Mouse (Mus musculus) kidney, postnatal 36 days (tissue): ENCODE results near the gene Gm49383.
A peak's percentile ranks its signal among the peaks of the same experiment; 100 is the strongest.
"Not testable (repeated sequence)": the region's sequence is repeated elsewhere in the genome, so short reads cannot be mapped to it uniquely, and the experiment has no call there.

Source experiments
- DNase-seq, 2 experiments: peaks; one replicate each; pipeline ENCODE4 v3.0.0; 2021 to 2022; ENCODE audit warnings: mixed read lengths in 2 of 2

Gm49383 gene

DNA sequence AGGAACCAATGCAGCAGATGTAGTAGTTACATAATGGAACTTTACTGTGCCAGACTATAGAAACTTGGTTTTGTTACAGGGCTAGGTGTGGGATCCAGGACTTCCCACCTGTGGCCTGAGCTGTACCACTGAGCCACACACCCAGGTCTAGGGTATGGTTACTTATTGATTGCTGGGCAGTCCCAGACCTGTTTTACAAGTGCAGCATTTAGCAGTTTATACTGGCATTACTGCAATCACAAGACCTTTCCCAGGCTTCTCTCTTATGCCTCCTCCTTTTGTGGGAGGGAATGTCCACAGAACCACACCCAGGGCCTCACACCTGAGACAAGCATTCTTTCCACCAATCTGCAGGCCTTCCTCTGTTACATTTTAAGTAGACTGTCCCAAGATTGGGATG, 2.1 kb upstream of the Gm49383 start:
- DNase-seq, result no peak

DNA sequence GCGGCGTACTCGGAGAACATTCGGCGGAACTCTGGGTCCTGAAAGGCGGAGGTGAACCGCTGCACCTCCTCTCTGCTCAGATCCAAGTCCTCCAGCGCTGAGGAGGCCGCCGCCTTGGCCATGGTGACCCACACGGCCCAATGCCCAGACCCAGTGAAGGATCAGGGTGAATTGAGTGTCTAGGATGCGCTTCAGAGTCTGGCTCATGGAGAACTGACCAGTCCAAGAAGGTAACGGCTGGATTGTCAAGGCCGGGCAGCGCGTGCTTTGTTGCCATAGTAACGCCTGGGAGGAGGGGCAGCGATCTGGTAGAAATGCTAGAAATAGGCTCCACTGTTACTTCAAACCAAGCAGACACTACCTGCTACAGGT, 1.2 kb upstream of the Gm49383 start, which contains the start of gene Dnaaf2:
Gene Dnaaf2, minus strand, starts transcription at position 266 of the 372 bp plus-strand sequence.
- peak; percentile 89 to 92 for DNase-seq

DNA sequence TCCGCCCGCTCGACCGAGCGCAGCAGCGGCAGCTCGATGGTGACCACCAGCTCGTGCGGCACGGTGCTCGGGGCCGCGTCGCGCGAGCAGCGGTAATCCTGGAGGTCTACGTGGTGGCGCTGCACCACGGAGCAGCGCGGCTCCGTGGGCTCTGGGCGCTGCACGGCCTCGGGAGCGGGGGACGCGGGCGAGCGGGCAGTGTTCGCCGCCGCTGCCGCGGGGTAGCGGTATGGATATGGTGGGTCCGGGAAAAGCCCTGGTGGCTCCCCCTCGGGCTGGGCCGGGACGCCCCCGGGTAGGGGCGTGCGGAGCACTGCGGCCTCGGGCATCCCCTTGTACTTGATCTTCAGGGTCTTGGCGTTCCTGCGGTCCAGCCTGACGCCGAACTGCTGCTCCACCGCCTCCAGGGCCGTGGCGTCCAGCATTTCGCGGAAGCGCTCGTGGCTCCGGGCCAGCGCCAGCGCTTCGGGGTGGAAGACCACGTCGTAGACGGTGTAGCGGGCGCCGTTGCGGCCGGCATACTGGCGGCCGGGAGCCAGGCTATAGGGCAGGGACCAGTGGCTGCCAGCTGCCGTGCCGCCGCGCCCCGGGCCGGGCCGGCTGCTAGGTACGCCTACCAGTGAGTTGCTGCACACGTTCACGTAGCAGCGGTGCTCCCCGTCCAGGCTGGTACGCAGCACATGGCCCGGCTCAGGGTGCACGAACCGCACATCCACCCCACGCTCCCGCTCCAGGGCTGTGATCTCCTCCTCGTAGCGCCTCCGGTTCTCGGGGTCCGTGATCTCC, 667 bp upstream of the Gm49383 start:
- peak in 1 of 2 experiments; percentile 76 for DNase-seq

DNA sequence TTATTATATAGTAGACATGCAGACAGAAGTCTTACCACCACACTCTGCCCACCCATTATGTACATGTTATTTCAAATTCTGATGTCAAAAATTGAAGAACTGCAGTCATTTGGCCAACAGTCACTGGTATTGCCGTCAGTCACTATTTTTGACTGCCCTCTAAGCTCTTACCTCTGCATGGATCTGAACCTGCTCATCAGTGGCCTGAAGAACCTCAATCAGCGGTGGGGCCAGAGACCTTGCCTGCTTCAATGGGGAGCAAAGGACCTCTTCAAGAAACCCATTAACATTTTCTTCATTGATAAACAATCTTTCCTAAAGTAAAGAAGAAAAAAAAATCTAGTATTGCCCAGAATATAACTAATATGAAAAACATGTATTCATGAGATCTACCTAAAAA, 4.3 kb downstream of the Gm49383 start:
- DNase-seq, result no peak

DNA sequence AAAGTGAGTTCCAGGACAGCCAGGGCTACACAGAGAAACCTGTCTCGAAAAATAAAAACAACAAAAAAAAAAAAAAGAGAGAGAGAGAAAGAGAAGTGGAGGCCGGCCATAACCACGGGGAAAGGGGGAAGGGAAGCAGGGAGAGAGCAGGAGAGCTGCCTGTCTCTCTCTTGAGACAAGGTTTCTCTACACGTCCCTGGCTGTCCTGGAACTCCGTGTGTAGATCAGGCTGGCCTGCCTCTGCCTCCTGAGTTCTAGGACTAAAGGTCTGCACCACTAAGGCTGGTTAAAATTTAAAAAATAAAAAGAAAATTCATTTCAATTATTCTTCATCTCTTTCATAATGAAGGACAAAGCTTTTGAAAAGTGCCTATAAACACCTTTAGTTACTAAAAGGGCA, 5.5 kb downstream of the Gm49383 start:
- DNase-seq, result no peak

DNA sequence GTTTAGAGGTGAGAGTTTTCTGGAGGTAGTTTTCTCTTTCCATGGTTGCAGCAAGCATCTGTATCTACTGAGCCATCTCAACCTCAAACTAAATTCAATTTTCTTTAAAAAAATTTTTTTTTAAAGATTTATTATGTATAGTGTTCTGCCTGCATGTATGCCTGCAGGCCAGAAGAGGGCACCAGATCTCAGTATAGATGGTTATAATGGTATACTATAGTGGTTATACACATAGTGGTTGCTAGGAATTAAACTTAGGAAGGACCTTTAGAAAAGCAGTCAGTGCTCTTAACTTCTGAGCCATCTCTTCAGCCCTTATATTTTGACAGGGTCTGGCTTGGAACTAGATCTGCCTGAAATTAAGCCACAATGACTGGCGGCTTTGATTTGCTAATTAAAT, 6.4 kb downstream of the Gm49383 start:
- peak in 1 of 2 experiments; percentile 24 for DNase-seq

- DNase-seq, result no peak
Observed at GRCm38 (mm10) chr12:69190074-69190473, 6.8 kb downstream of the Gm49383 start.

- DNase-seq, result peak; percentile 55 to 78
Observed at GRCm38 (mm10) chr12:69186811-69187471, 10.0 kb downstream of the Gm49383 start.

GRCm38 (mm10) chr12:69185371-69185770, 11.5 kb downstream of the Gm49383 start:
- DNase-seq, result no peak

DNA sequence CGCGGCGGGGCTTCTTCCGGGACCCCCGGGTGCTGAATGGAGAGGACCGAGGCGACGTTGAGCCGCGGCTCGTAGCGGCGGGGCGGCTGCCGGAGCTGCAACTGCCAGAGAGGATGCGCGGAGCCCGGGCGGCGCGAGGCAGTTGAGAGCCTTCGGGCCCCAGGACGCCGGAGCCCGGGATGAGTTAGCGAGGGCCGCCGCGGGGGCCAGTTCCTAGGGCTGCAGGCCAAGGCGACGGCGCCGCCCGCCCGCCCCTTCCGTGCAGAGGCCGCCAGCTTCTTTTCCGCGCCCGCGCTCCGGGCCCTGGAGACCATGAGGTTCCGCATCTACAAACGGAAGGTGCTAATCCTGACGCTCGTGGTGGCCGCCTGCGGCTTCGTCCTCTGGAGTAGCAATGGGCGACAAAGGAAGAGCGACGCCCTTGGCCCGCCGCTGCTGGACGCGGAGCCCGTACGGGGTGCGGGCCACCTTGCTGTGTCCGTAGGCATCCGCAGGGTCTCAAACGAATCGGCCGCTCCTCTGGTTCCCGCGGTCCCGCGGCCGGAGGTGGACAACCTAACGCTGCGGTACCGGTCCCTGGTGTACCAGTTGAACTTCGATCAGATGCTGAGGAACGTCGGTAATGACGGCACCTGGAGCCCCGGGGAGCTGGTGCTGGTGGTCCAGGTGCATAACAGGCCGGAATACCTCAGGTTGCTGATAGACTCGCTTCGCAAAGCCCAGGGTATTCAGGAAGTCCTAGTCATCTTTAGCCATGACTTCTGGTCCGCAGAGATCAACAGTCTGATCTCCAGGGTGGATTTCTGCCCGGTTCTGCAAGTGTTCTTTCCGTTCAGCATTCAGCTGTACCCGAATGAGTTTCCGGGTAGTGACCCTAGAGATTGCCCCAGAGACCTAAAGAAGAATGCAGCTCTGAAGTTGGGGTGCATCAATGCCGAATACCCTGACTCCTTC, 12.3 kb downstream of the Gm49383 start:
- peak; percentile 46 to 76 for DNase-seq

DNA sequence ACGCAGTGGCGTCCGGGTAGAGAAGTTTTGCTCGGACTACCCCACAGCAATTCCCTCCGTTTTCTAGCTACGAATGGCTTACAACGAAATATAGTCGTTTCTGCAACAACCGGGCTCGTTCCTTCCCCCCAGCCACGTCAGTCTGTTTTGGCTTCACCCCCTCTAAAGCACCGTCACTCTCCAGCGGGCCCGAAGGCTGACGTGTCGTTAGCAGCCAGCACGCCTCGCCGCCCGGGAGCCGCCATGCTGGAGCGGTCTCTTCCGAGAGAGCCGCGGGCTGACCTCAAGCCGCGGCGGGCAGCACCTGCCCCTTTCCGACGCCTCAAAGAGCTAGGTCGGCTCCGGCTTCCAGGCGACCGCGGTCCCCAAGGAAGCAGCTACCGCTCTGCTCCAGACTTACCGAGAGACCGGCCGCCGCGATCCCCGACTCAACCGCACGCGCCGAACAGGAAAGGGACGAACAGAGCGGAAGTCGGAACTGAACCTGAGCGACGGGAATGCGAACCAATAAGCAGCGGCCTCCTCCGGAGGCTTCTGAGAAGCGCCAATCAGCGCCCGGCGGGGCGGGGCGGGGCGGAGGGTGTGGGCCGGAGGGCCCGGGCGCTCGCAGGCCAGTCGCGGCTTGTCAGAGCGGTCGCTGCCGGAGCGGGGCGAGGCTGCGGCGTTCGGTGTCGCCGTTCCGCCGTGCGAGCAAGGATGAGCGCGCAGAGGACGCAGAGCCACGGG, 13.2 kb downstream of the Gm49383 start, which contains the start of the genes Rpl36al and Mgat2:
Gene Rpl36al, minus strand, starts transcription at position 501 of the 726 bp plus-strand sequence.
Gene Mgat2, plus strand, starts transcription at position 575 of the 726 bp plus-strand sequence.
- DNase-seq, result peak; percentile 99 to 100

DNA sequence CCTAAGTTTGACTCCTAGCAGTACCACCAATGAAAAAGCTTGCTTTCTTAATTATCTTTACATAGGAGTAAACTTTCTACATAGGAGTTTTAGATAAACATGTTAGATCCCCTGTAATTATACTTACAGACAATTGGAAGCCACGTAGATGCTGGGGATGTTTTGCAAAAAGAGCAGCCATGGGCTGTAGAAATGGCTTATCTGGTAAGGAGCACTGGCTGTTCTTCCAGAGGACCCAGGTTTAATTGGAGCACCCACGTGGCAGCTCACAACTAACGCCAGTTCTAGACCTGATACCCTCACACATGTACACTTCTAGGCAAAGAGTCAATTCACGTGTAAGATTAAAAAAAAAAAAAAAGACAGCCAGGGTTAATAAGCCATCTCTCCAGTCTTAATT, 15.1 kb downstream of the Gm49383 start:
- DNase-seq, result no peak

- DNase-seq, result peak; percentile 27 to 62
Observed at GRCm38 (mm10) chr12:69179371-69179770, 17.5 kb downstream of the Gm49383 start.

GRCm38 (mm10) chr12:69177526-69177925, 19.4 kb downstream of the Gm49383 start:
- no peak for DNase-seq

DNA sequence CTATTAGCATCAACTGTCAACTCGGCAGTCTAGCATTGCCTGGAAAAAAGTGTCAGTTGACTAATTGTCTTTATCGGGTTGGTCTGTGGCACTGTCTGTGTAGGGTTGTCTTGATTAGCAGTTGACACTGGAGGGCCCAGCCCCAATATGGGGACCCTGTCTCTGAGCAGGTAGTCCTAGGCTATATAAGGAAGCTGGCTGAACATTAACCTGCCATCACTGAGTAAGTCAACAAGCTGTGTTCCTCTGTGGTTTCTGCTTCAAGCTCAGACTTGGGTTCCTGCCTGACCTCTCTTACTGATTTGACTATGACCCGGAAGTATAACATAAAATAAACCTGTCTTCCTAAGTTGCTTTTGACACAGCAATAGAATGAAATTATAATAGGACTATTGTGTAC, 20.9 kb downstream of the Gm49383 start:
- DNase-seq, result no peak

- DNase-seq, result no peak
Observed at GRCm38 (mm10) chr12:69171307-69171706, 25.6 kb downstream of the Gm49383 start.

DNA sequence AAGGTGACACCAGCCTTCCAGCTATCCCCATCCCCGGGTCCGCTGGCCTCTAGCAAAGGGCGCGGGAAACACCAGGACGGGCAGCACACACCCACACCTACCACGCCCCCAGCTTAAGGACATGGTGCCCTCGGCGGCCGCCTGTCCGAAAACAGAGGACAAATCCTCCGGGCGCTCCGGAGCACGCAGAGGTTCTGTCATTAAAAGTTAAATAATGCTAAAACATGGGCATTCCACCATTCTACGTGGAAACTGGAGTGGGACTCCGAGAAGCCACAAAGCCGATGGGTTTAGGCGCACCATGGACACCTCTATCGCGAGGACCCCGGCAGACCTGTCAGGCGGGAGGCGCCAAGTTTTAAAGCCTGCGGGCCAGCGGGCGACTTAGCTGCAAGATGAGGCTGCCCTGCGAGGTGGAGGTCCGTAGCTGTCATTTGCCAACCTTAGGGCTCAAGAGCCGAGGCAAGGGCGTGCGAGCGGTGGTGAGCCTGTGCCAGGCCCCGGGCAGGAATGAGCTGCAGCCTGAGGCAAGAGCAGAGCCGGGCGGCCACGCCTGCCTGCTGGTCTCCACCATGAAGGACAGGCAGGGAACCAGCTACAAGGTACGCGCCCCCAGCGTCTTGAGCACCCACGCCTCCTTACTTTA, 28.3 kb downstream of the Gm49383 start, which contains the start of gene Lrr1:
Gene Lrr1, plus strand, starts transcription at position 354 of the 646 bp plus-strand sequence.
- DNase-seq, result peak; percentile 85 to 93

DNA sequence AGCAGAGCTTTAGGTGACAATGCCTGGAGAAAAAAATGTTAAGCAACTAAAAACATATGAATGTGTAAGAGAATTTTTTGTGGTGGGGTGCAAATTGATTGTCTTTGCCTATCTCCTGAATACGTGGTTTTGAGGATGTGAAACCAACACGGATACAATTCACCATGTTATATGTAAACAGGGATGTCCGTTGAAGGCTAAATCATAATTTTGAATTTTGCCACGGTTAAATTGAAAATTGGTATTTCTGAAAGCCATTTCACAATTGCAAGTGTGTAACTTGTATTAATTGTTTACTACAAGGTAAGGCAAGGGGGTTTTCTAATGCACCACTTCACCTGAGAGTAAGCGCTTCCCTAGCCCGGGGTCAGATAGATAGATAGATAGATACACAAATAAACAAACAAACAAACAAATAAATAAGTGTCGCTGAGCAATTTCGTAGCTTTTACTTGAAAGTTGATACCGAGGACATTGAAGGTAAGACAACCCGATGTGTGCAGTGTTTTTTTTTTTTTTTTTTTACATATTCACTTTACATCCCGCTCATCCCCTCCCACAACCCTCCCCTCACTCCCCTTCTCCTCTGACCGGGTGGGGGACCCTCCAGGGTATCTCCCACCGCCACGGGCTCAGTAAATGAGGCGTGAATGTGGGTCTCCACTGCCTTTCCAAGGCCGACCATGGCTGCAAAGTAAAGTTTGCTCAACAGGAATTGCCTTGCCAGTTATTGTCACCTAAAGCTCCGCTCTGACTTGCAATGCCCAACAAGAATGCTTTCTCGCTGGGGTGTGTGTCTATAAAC, 29.0 kb downstream of the Gm49383 start:
- no peak for DNase-seq

- not testable (repeated sequence) for DNase-seq
Observed at GRCm38 (mm10) chr12:69166861-69167581, 29.9 kb downstream of the Gm49383 start.

DNA sequence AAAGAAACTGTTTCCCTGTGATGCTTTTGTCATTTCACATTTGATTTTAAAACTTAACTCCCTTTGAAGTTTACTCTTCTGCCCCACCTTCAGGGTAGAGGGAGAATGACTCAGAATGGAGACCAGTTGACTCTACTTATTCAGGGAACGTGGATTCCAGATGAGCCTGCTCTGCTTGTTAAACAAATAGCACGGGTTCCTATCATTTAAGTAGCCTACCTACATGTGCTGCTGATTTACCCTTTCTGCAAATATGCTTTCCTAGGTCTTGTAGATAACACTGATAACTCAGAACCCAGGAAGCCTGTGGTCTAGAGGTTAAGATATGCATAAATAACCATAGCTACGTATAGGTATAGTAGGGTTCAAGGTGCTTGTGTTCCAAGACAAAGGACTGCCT, 32.0 kb downstream of the Gm49383 start:
- no peak for DNase-seq
